Mouse (Mus musculus): ENCODE data around the gene Ckap2. TPM values are rescaled to one million over a fixed set of nuclear protein-coding genes. Genes with fewer than 3 reads are reported as not detected.

Gene Ckap2
- polyA plus RNA-seq, 1 experiment from 2014 or later, result 52.1 TPM

- H3K4me2 ChIP-seq (replicated peaks; ENCODE audit: low read depth, low read length), result no peak overlapping the region
- H3K9me3 ChIP-seq (ENCODE audit: control insufficient read depth, low read length), result no peaks in the 10 kb centered on the region
- no peaks in the 10 kb centered on the region for H3K4me1 ChIP-seq (replicated peaks; ENCODE audit: control insufficient read depth, insufficient read depth, low read length)
- no peaks in the 10 kb centered on the region for H3K27me3 ChIP-seq (ENCODE audit: control insufficient read depth, insufficient read depth, low read length)
- WGBS, result 93% methylated on average over 10 of the region's 10 CpGs
- no peak overlapping the region for H3K4me3 ChIP-seq (ENCODE audit: low read depth, low read length)
- no peak overlapping the region for H3K9ac ChIP-seq (ENCODE audit: low read depth, low read length)
- no peak for ATAC-seq (ENCODE audit: low FRiP score)
- H3K36me3 ChIP-seq (ENCODE audit: control insufficient read depth, insufficient read depth, low read length), result no peaks in the 10 kb centered on the region
- no peak for DNase-seq (ENCODE audit: low spot score)
- no peak overlapping the region for H3K27ac ChIP-seq (ENCODE audit: low read depth, low read length)
These were observed 21.2 kb downstream of the Ckap2 start for GRCm38 (mm10) chr8:22164431-22164830.

- Histone ChIP-seq H3K27ac (ENCODE audit: low read depth, low read length) (no peak overlapping the region), H3K4me1 (replicated peaks; ENCODE audit: control insufficient read depth, insufficient read depth, low read length) (no peaks in the 10 kb centered on the region), H3K4me3 (ENCODE audit: low read depth, low read length) (no peak overlapping the region), H3K27me3 (ENCODE audit: control insufficient read depth, insufficient read depth, low read length) (no peaks in the 10 kb centered on the region), H3K9ac (ENCODE audit: low read depth, low read length) (no peak overlapping the region), H3K36me3 (ENCODE audit: control insufficient read depth, insufficient read depth, low read length) (no peaks in the 10 kb centered on the region), H3K9me3 (ENCODE audit: control insufficient read depth, low read length) (no peaks in the 10 kb centered on the region), H3K4me2 (replicated peaks; ENCODE audit: low read depth, low read length) (no peak overlapping the region)
- DNase-seq (ENCODE audit: low spot score), result no peak
- no peak for ATAC-seq (ENCODE audit: low FRiP score)
- WGBS, result 93% methylated on average over 8 of the region's 8 CpGs
These were observed 23.4 kb downstream of the Ckap2 start for GRCm38 (mm10) chr8:22162206-22162605.

GRCm38 (mm10) chr8:22150345-22150663 lies 35.3 kb downstream of the Ckap2 start:
- no peaks in the 10 kb centered on the region for H3K27me3 ChIP-seq (ENCODE audit: control insufficient read depth, insufficient read depth, low read length)
- no peak overlapping the region for H3K27ac ChIP-seq (ENCODE audit: low read depth, low read length)
- H3K36me3 ChIP-seq (ENCODE audit: control insufficient read depth, insufficient read depth, low read length), result no peaks in the 10 kb centered on the region
- ATAC-seq (ENCODE audit: low FRiP score), result no peak
- no peak overlapping the region for H3K9ac ChIP-seq (ENCODE audit: low read depth, low read length)
- H3K4me3 ChIP-seq (ENCODE audit: low read depth, low read length), result no peak overlapping the region
- no peak for DNase-seq (ENCODE audit: low spot score)
- no peaks in the 10 kb centered on the region for H3K4me1 ChIP-seq (replicated peaks; ENCODE audit: control insufficient read depth, insufficient read depth, low read length)
- 93% methylated on average over 3 of the region's 3 CpGs for WGBS
- no peaks in the 10 kb centered on the region for H3K9me3 ChIP-seq (ENCODE audit: control insufficient read depth, low read length)
- H3K4me2 ChIP-seq (replicated peaks; ENCODE audit: low read depth, low read length), result no peak overlapping the region

GRCm38 (mm10) chr8:22149643-22150344 lies 35.8 kb downstream of the Ckap2 start:
- Histone ChIP-seq H3K9me3 (ENCODE audit: control insufficient read depth, low read length) (no peaks in the 10 kb centered on the region), H3K4me2 (replicated peaks; ENCODE audit: low read depth, low read length) (no peak overlapping the region), H3K36me3 (ENCODE audit: control insufficient read depth, insufficient read depth, low read length) (no peaks in the 10 kb centered on the region), H3K9ac (ENCODE audit: low read depth, low read length) (no peak overlapping the region), H3K27me3 (ENCODE audit: control insufficient read depth, insufficient read depth, low read length) (no peaks in the 10 kb centered on the region), H3K4me1 (replicated peaks; ENCODE audit: control insufficient read depth, insufficient read depth, low read length) (no peaks in the 10 kb centered on the region), H3K4me3 (ENCODE audit: low read depth, low read length) (no peak overlapping the region), H3K27ac (ENCODE audit: low read depth, low read length) (no peak overlapping the region)
- WGBS, result 94% methylated on average over 11 of the region's 11 CpGs
- ATAC-seq (ENCODE audit: low FRiP score) (no peak), DNase-seq (ENCODE audit: low spot score) (no peak)

- ATAC-seq (ENCODE audit: low FRiP score), result no peak
- no peak overlapping the region for H3K27ac ChIP-seq (ENCODE audit: low read depth, low read length)
- 90% methylated on average over 7 of the region's 7 CpGs for WGBS
- no peak overlapping the region for H3K4me3 ChIP-seq (ENCODE audit: low read depth, low read length)
- H3K36me3 ChIP-seq (ENCODE audit: control insufficient read depth, insufficient read depth, low read length), result no peaks in the 10 kb centered on the region
- no peak overlapping the region for H3K4me2 ChIP-seq (replicated peaks; ENCODE audit: low read depth, low read length)
- no peaks in the 10 kb centered on the region for H3K4me1 ChIP-seq (replicated peaks; ENCODE audit: control insufficient read depth, insufficient read depth, low read length)
- H3K9me3 ChIP-seq (ENCODE audit: control insufficient read depth, low read length), result no peaks in the 10 kb centered on the region
- no peaks in the 10 kb centered on the region for H3K27me3 ChIP-seq (ENCODE audit: control insufficient read depth, insufficient read depth, low read length)
- H3K9ac ChIP-seq (ENCODE audit: low read depth, low read length), result no peak overlapping the region
- DNase-seq (ENCODE audit: low spot score), result no peak
These were observed 37.3 kb downstream of the Ckap2 start for GRCm38 (mm10) chr8:22148367-22148740.

- no peaks in the 10 kb centered on the region for H3K36me3 ChIP-seq (ENCODE audit: control insufficient read depth, insufficient read depth, low read length)
- no peak overlapping the region for H3K4me3 ChIP-seq (ENCODE audit: low read depth, low read length)
- DNase-seq (ENCODE audit: low spot score) (no peak), ATAC-seq (ENCODE audit: low FRiP score) (no peak)
- H3K4me1 ChIP-seq (replicated peaks; ENCODE audit: control insufficient read depth, insufficient read depth, low read length), result no peaks in the 10 kb centered on the region
- H3K4me2 ChIP-seq (replicated peaks; ENCODE audit: low read depth, low read length), result no peak overlapping the region
- H3K9ac ChIP-seq (ENCODE audit: low read depth, low read length), result no peak overlapping the region
- no peak overlapping the region for H3K27ac ChIP-seq (ENCODE audit: low read depth, low read length)
- H3K27me3 ChIP-seq (ENCODE audit: control insufficient read depth, insufficient read depth, low read length), result no peaks in the 10 kb centered on the region
- WGBS, result 83% methylated on average over 9 of the region's 9 CpGs
- no peaks in the 10 kb centered on the region for H3K9me3 ChIP-seq (ENCODE audit: control insufficient read depth, low read length)
These were observed 37.8 kb downstream of the Ckap2 start for GRCm38 (mm10) chr8:22147706-22148366.

GRCm38 (mm10) chr8:22145831-22146230 lies 39.8 kb downstream of the Ckap2 start:
- no peaks in the 10 kb centered on the region for H3K27me3 ChIP-seq (ENCODE audit: control insufficient read depth, insufficient read depth, low read length)

GRCm38 (mm10) chr8:22143764-22144491 lies 41.7 kb downstream of the Ckap2 start:
- Histone ChIP-seq H3K36me3 (ENCODE audit: control insufficient read depth, insufficient read depth, low read length) (no peaks in the 10 kb centered on the region), H3K27me3 (ENCODE audit: control insufficient read depth, insufficient read depth, low read length) (no peaks in the 10 kb centered on the region), H3K9ac (ENCODE audit: low read depth, low read length) (no peak overlapping the region), H3K4me2 (replicated peaks; ENCODE audit: low read depth, low read length) (no peak overlapping the region), H3K9me3 (ENCODE audit: control insufficient read depth, low read length) (no peaks in the 10 kb centered on the region), H3K27ac (ENCODE audit: low read depth, low read length) (no peak overlapping the region), H3K4me3 (ENCODE audit: low read depth, low read length) (no peak overlapping the region), H3K4me1 (replicated peaks; ENCODE audit: control insufficient read depth, insufficient read depth, low read length) (no peaks in the 10 kb centered on the region)
- no peak for DNase-seq (ENCODE audit: low spot score)
- whole genome bisulfite sequencing, result 69% methylated on average over 1 of the region's 1 CpGs
- ATAC-seq (ENCODE audit: low FRiP score), result no peak

More at GRCm38 (mm10) chr8:22145831-22146230, 39.8 kb downstream of the Ckap2 start:
- ATAC-seq (ENCODE audit: low FRiP score) (no peak), DNase-seq (ENCODE audit: low spot score) (no peak)
- H3K4me1 ChIP-seq (replicated peaks; ENCODE audit: control insufficient read depth, insufficient read depth, low read length), result no peaks in the 10 kb centered on the region
- no peak overlapping the region for H3K4me3 ChIP-seq (ENCODE audit: low read depth, low read length)
- H3K27ac ChIP-seq (ENCODE audit: low read depth, low read length), result no peak overlapping the region
- 79% methylated on average over 6 of the region's 6 CpGs for WGBS
- no peaks in the 10 kb centered on the region for H3K9me3 ChIP-seq (ENCODE audit: control insufficient read depth, low read length)
- no peak overlapping the region for H3K4me2 ChIP-seq (replicated peaks; ENCODE audit: low read depth, low read length)
- no peaks in the 10 kb centered on the region for H3K36me3 ChIP-seq (ENCODE audit: control insufficient read depth, insufficient read depth, low read length)
- H3K9ac ChIP-seq (ENCODE audit: low read depth, low read length), result no peak overlapping the region

GRCm38 (mm10) chr8:22142592-22142991 lies 43.0 kb downstream of the Ckap2 start:
- Histone ChIP-seq H3K4me2 (replicated peaks; ENCODE audit: low read depth, low read length) (no peak overlapping the region), H3K9ac (ENCODE audit: low read depth, low read length) (no peak overlapping the region), H3K27me3 (ENCODE audit: control insufficient read depth, insufficient read depth, low read length) (no peaks in the 10 kb centered on the region), H3K4me1 (replicated peaks; ENCODE audit: control insufficient read depth, insufficient read depth, low read length) (no peaks in the 10 kb centered on the region), H3K4me3 (ENCODE audit: low read depth, low read length) (no peak overlapping the region), H3K36me3 (ENCODE audit: control insufficient read depth, insufficient read depth, low read length) (no peaks in the 10 kb centered on the region), H3K27ac (ENCODE audit: low read depth, low read length) (no peak overlapping the region), H3K9me3 (ENCODE audit: control insufficient read depth, low read length) (no peaks in the 10 kb centered on the region)
- ATAC-seq (ENCODE audit: low FRiP score) (no peak), DNase-seq (ENCODE audit: low spot score) (no peak)
- 72% methylated on average over 4 of the region's 4 CpGs for WGBS
